Mouse (Mus musculus): ENCODE data around the gene Tut4.

GRCm38 (mm10) chr4:108503023-108503422 lies 43.8 kb downstream of the Tut4 start:
- TF ChIP-seq POLR2AphosphoS2 (IDR thresholded peaks at IDR 0.05; ENCODE audit: insufficient read length, low read depth) (no peak), POLR2A (IDR thresholded peaks at IDR 0.05; ENCODE audit: insufficient read length, low read depth) (no peak), MYOG (IDR thresholded peaks at IDR 0.05; ENCODE audit: control insufficient read depth in 1 of 3, insufficient read depth in 1 of 3, insufficient read length in 2 of 3, low read depth in 2 of 3) (no peak), SRF (IDR thresholded peaks at IDR 0.05; ENCODE audit: control insufficient read depth, insufficient read length, low read depth) (no peak), USF1 (IDR thresholded peaks at IDR 0.05; ENCODE audit: low read depth) (no peak), E2F4 (IDR thresholded peaks at IDR 0.05; ENCODE audit: insufficient read depth) (no peak), CEBPB (IDR thresholded peaks at IDR 0.05; ENCODE audit: insufficient read depth, poor library complexity, severe bottlenecking) (no peak), TCF12 (IDR thresholded peaks at IDR 0.05; ENCODE audit: insufficient read depth, poor library complexity, severe bottlenecking) (no peak)

Measured in myocyte (in vitro differentiated cells).